Mouse (Mus musculus): ENCODE measurements at regions not wholly inside any gene's neighbourhood (a gene's known extent, or its start where the extent isn't known, plus 50 kb on each side); places are given as distances from the start of the nearest gene placed in this dataset.

DNA sequence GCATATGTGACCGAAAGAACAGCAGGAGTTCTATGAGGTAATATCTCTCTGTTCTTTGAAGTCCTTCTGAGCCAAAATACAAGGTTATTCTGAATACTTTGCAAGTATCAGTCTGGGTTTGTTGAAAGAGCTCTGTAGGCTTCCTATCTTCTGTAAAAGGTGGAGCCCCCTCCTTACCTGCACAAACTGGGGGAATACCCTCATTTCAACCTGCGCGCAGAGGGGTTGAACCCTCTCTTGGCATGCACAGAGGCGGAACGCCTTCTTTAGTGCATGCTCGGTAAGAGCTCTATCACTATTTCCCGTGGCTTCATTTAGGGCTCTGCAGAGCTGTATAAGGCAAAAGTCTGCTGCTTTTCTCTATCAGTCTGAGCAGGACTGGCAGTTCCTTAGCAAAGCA, 113.0 kb upstream of the Klf3 start:
- Histone ChIP-seq H3K4me1 (ENCODE audit: control insufficient read depth in 1 of 2, insufficient read depth in 2 of 2) (peaks cover 0 to 5% of the 10 kb centered on the region in 2 experiments; a peak in 1 of 4 replicates), H3K9me3 (replicated peaks; ENCODE audit: low read length) (peaks cover 5% of the 10 kb centered on the region), H3K4me3 (replicated peaks in 1 of 3; ENCODE audit: low read depth in 2 of 3, low read length in 2 of 3, poor library complexity in 1 of 3) (no peak overlapping the region), H3K36me3 (replicated peaks in 1 of 2; ENCODE audit: control insufficient read depth in 1 of 2, insufficient read depth in 1 of 2, low read length in 1 of 2) (no peaks in the 10 kb centered on the region), H3K9ac (ENCODE audit: insufficient read depth, low read depth) (no peak overlapping the region), H3K27ac (ENCODE audit: insufficient read depth, low read depth) (no peak overlapping the region), H3K4me2 (ENCODE audit: insufficient read depth, low read depth, poor library complexity, severe bottlenecking) (no peak overlapping the region), H3K79me2 (replicated peaks; ENCODE audit: control insufficient read depth, extremely low read depth, insufficient read depth, poor library complexity, severe bottlenecking) (no peaks in the 10 kb centered on the region), H3K27me3 (replicated peaks) (no peaks in the 10 kb centered on the region)
- no peak for DNase-seq (ENCODE audit: extremely low read depth)
- dilution Hi-C loops (cut with MboI; ENCODE audit: extremely low pct_ligation_motif_present, extremely low pct_unique_long_range_greater_than_20kb, low sequenced_read_pairs) (no loop called here), in situ Hi-C loops (cut with MboI; ENCODE audit: low pct_ligation_motif_present, low pct_unique_long_range_greater_than_20kb, low sequenced_read_pairs) (no loop called here)
- no peak for TF ChIP-seq PAX5 (IDR thresholded peaks at IDR 0.05; ENCODE audit: low read length)
- no peak for TF ChIP-seq TBP (conservative IDR thresholded peaks at IDR 0.05; ENCODE audit: low read depth, low read length)
- no peak for TF ChIP-seq MAZ (IDR thresholded peaks at IDR 0.05; ENCODE audit: low read depth, low read length)
- TF ChIP-seq E2F4 (IDR thresholded peaks at IDR 0.05; ENCODE audit: insufficient replicate concordance, low read depth, low read length), result no peak
- TF ChIP-seq RAD21 (IDR thresholded peaks at IDR 0.05; ENCODE audit: low read depth, low read length), result no peak
- no peak for TF ChIP-seq CTCF (conservative IDR thresholded peaks at IDR 0.05 in 1 of 2, IDR thresholded peaks at IDR 0.05 in 1 of 2; ENCODE audit: low read depth in 2 of 2, low read length in 2 of 2)
- no peak for TF ChIP-seq NELFE (IDR thresholded peaks at IDR 0.05; ENCODE audit: low read depth, low read length)
- TF ChIP-seq IRF4 (IDR thresholded peaks at IDR 0.05; ENCODE audit: low read depth, low read length), result no peak

DNA sequence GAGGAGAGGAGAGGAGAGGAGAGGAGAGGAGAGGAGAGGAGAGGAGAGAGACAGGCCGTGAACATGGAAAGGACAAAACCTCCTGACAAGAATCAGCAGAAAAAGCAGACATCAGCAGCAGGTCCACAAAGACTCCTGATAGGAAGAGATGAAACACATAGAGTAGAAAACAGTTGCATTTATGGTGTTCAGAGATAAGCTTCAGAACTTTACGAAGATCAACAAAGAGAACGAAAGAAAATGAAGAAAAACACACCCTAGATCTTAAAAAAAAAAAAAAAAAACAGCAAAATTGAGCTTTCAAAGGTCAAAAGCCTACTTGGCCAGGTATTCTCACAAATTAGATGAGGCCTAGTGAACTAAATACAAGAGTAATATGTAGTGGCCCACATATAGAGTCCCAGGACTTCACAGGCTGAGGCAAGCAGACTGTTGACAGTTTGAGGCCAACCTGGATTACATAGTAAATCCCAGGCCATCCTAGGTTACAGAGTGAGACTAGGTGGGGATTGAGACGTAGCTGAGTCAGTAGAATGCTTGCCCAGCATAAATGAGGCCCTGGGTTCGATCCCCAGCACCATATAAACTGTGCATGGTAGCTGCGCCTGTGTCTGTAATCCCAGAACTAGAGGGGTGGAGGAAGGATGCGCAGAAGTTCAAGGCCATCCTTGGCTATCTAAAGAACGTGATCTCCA, 111.6 kb upstream of the Klf3 start:
- in situ Hi-C loops (cut with MboI; ENCODE audit: low pct_ligation_motif_present, low pct_unique_long_range_greater_than_20kb, low sequenced_read_pairs), result no loop called here

DNA sequence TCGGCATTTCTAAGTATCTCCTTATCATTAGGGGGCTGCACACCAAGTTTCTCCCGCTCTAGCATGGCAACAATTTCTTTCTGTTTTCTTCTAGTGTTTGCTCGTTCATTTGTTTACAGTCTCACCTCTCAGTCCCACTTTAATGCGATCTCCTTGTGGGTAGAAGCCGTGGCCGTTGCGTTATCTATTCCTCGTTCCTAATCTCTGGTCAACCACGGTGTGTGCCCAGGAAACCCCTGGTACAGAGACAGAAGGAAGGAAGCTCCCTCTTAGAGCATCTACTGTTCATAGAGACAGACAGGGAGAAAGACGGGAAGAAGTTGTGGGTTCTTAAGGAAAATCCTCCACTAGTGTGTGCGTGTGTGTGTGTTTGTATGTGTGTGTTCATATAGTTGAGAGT, 110.9 kb upstream of the Klf3 start:
- H3K79me2 ChIP-seq (replicated peaks; ENCODE audit: control insufficient read depth, extremely low read depth, insufficient read depth, poor library complexity, severe bottlenecking), result no peaks in the 10 kb centered on the region
- in situ Hi-C loops (cut with MboI; ENCODE audit: low pct_ligation_motif_present, low pct_unique_long_range_greater_than_20kb, low sequenced_read_pairs) (no loop called here), dilution Hi-C loops (cut with MboI; ENCODE audit: extremely low pct_ligation_motif_present, extremely low pct_unique_long_range_greater_than_20kb, low sequenced_read_pairs) (no loop called here)
- no peaks in the 10 kb centered on the region for H3K36me3 ChIP-seq (replicated peaks in 1 of 2; ENCODE audit: control insufficient read depth in 1 of 2, insufficient read depth in 1 of 2, low read length in 1 of 2)
- no peak overlapping the region for H3K4me3 ChIP-seq (replicated peaks in 1 of 3; ENCODE audit: low read depth in 2 of 3, low read length in 2 of 3, poor library complexity in 1 of 3)
- no peak overlapping the region for H3K9ac ChIP-seq (ENCODE audit: insufficient read depth, low read depth)
- peaks cover 0 to 5% of the 10 kb centered on the region in 2 experiments; a peak in 1 of 4 replicates for H3K4me1 ChIP-seq (ENCODE audit: control insufficient read depth in 1 of 2, insufficient read depth in 2 of 2)
- no peak overlapping the region for H3K27ac ChIP-seq (ENCODE audit: insufficient read depth, low read depth)
- no peaks in the 10 kb centered on the region for H3K9me3 ChIP-seq (replicated peaks; ENCODE audit: low read length)
- H3K27me3 ChIP-seq (replicated peaks), result no peaks in the 10 kb centered on the region
- TF ChIP-seq ZNF384 (IDR thresholded peaks at IDR 0.05; ENCODE audit: low read depth, low read length) (no peak), MAFK (IDR thresholded peaks at IDR 0.05; ENCODE audit: insufficient replicate concordance, low read length) (no peak), JUND (conservative IDR thresholded peaks at IDR 0.05; ENCODE audit: low read depth, low read length) (no peak), MXI1 (IDR thresholded peaks at IDR 0.05; ENCODE audit: low read depth, low read length) (no peak), ZC3H11A (IDR thresholded peaks at IDR 0.05; ENCODE audit: low read depth, low read length) (no peak), NRF1 (IDR thresholded peaks at IDR 0.05; ENCODE audit: low read depth, low read length) (no peak), HCFC1 (IDR thresholded peaks at IDR 0.05; ENCODE audit: low read depth, low read length) (no peak), PAX5 (IDR thresholded peaks at IDR 0.05; ENCODE audit: low read length) (no peak), TBP (conservative IDR thresholded peaks at IDR 0.05; ENCODE audit: low read depth, low read length) (no peak), CHD1 (IDR thresholded peaks at IDR 0.05; ENCODE audit: low read depth, low read length) (no peak), CHD2 (IDR thresholded peaks at IDR 0.05; ENCODE audit: low read length) (no peak)
- H3K4me2 ChIP-seq (ENCODE audit: insufficient read depth, low read depth, poor library complexity, severe bottlenecking), result no peak overlapping the region
- no peak for DNase-seq (ENCODE audit: extremely low read depth)

More for the DNA sequence above, 111.6 kb upstream of the Klf3 start:
- Histone ChIP-seq H3K27me3 (replicated peaks) (no peaks in the 10 kb centered on the region), H3K27ac (ENCODE audit: insufficient read depth, low read depth) (no peak overlapping the region), H3K4me2 (ENCODE audit: insufficient read depth, low read depth, poor library complexity, severe bottlenecking) (no peak overlapping the region), H3K36me3 (replicated peaks in 1 of 2; ENCODE audit: control insufficient read depth in 1 of 2, insufficient read depth in 1 of 2, low read length in 1 of 2) (no peaks in the 10 kb centered on the region), H3K79me2 (replicated peaks; ENCODE audit: control insufficient read depth, extremely low read depth, insufficient read depth, poor library complexity, severe bottlenecking) (no peaks in the 10 kb centered on the region), H3K4me3 (replicated peaks in 1 of 3; ENCODE audit: low read depth in 2 of 3, low read length in 2 of 3, poor library complexity in 1 of 3) (no peak overlapping the region), H3K9ac (ENCODE audit: insufficient read depth, low read depth) (no peak overlapping the region), H3K9me3 (replicated peaks; ENCODE audit: low read length) (peaks cover 3% of the 10 kb centered on the region), H3K4me1 (ENCODE audit: control insufficient read depth in 1 of 2, insufficient read depth in 2 of 2) (peaks cover 0 to 5% of the 10 kb centered on the region in 2 experiments; a peak in 1 of 4 replicates)
- no peak for DNase-seq (ENCODE audit: extremely low read depth)
- dilution Hi-C loops (cut with MboI; ENCODE audit: extremely low pct_ligation_motif_present, extremely low pct_unique_long_range_greater_than_20kb, low sequenced_read_pairs), result no loop called here
- TF ChIP-seq NRF1 (IDR thresholded peaks at IDR 0.05; ENCODE audit: low read depth, low read length) (no peak), MAFK (IDR thresholded peaks at IDR 0.05; ENCODE audit: insufficient replicate concordance, low read length) (no peak), CTCF (conservative IDR thresholded peaks at IDR 0.05 in 1 of 2, IDR thresholded peaks at IDR 0.05 in 1 of 2; ENCODE audit: low read depth in 2 of 2, low read length in 2 of 2) (no peak), JUN (IDR thresholded peaks at IDR 0.05; ENCODE audit: insufficient read depth, low read depth, low read length) (no peak), SMC3 (IDR thresholded peaks at IDR 0.05; ENCODE audit: low read depth, low read length) (no peak), GABPA (IDR thresholded peaks at IDR 0.05; ENCODE audit: insufficient replicate concordance, low read depth, low read length) (no peak), CHD2 (IDR thresholded peaks at IDR 0.05; ENCODE audit: low read length) (no peak), USF2 (conservative IDR thresholded peaks at IDR 0.05; ENCODE audit: low read depth, low read length) (no peak)

All from CH12.LX (cell line).